Comparison of ENCODE assay signal across 9 mouse cellular contexts in the genomic region with DNA sequence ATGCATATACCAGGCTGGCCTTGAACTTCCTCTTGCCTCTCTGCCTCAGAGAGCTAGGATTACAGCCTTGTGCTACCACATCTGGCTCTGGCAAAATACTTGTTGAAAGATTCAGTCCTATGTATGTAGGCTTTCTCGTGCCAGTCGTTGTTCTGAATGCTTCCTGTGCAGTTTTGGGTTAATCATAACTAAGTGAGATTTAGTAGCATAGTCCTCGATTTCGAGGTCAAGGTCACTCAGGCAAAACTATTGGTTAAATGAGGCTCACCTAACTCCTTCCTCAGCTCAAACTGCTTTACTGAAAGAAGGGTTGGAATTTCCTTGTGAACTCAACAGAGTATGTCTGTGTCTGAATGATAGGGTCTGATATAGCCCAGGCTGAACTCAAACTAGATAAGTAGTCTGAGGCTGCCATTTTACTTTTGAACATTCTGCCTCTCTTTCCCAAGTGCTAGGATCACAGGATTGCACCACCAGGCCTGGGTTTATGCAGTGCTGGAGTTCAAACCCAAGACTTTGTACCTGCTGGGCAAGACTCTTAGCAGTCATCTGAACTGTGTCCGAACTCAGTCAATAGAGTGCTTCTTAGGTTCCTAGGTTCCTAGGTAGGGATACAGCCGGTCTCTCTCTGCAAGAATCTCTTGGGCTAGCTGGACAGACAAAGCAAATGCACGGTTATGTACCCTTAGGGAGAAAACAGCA. TPM values are rescaled to one million over a fixed set of nuclear protein-coding genes. Genes with fewer than 3 reads are reported as not detected.
A peak's percentile ranks its signal among the peaks of the same experiment; 100 is the strongest.
DNase-seq lines count a peak whose midpoint lies in the region; ATAC-seq and TF ChIP-seq lines count a peak whose summit lies in the region.
"Had no signal": no experiment of that assay in that cellular context is flagged by ENCODE, and none has a peak within 500 bp of the region (broad histone marks: within the 10 kb centered on the region; RNA-seq: fewer than 3 reads in every experiment).

No protein-coding gene starts in this region.

- H3K27ac ChIP-seq in layer of hippocampus, adult 2 months: peak overlapping the region; percentile 41; the same call in 1 of the 2 replicates
- no peak overlapping the region for H3K27ac ChIP-seq in embryonic facial prominence, embryonic 12.5 days
- H3K27ac ChIP-seq in hindbrain, embryonic 13.5 days: no peak overlapping the region
- peak overlapping the region; percentile 92 for H3K27ac ChIP-seq in liver, embryonic 12.5 days

- no peak for TF ChIP-seq CTCF in layer of hippocampus, adult 2 months (conservative IDR thresholded peaks at IDR 0.05)

- H3K36me3 ChIP-seq in embryonic facial prominence, embryonic 12.5 days: 0 out of 2 replicates have a peak, but pooled peaks cover 8% of the 10 kb centered on the region
- H3K36me3 ChIP-seq in hindbrain, embryonic 13.5 days: peaks cover 23% of the 10 kb centered on the region
- H3K36me3 ChIP-seq in liver, embryonic 12.5 days: peaks cover 45% of the 10 kb centered on the region

- H3K9ac ChIP-seq in embryonic facial prominence, embryonic 12.5 days: no peak overlapping the region
- H3K9ac ChIP-seq in hindbrain, embryonic 13.5 days: peak overlapping the region; percentile 98; the same call in 1 of the 2 replicates
- peak overlapping the region; percentile 95 for H3K9ac ChIP-seq in liver, embryonic 12.5 days

- H3K4me1 ChIP-seq in embryonic facial prominence, embryonic 12.5 days: peaks cover 25% of the 10 kb centered on the region
- peaks cover 36% of the 10 kb centered on the region for H3K4me1 ChIP-seq in hindbrain, embryonic 13.5 days (replicated peaks)
- peaks cover 60% of the 10 kb centered on the region for H3K4me1 ChIP-seq in liver, embryonic 12.5 days

- no peaks in the 10 kb centered on the region for H3K9me3 ChIP-seq in embryonic facial prominence, embryonic 12.5 days
- H3K9me3 ChIP-seq in hindbrain, embryonic 13.5 days: no peaks in the 10 kb centered on the region
- no peaks in the 10 kb centered on the region for H3K9me3 ChIP-seq in liver, embryonic 12.5 days (replicated peaks)

- H3K4me3 ChIP-seq in layer of hippocampus, adult 2 months: no peak overlapping the region; the same call in 1 of the 2 replicates
- no peak overlapping the region for H3K4me3 ChIP-seq in embryonic facial prominence, embryonic 12.5 days
- no peak overlapping the region for H3K4me3 ChIP-seq in hindbrain, embryonic 13.5 days
- peak overlapping the region; percentile 99 for H3K4me3 ChIP-seq in liver, embryonic 12.5 days

- H3K4me2 ChIP-seq in embryonic facial prominence, embryonic 12.5 days (replicated peaks): peak overlapping the region; percentile 86; the same call in 1 of the 2 replicates
- peak overlapping the region; percentile 94 for H3K4me2 ChIP-seq in hindbrain, embryonic 13.5 days
- H3K4me2 ChIP-seq in liver, embryonic 12.5 days: peak overlapping the region; percentile 94

- DNase-seq in layer of hippocampus, adult 2 months (ENCODE audit: low spot score in 2 of 2): no peak
- DNase-seq in layer of hippocampus, postnatal 14 days (ENCODE audit: low spot score in 2 of 2): no peak
- no peak for DNase-seq in adrenal gland, adult 2 months
- no peak for DNase-seq in layer of hippocampus, adult 8-10 months (ENCODE audit: low spot score in 2 of 2)
- DNase-seq in layer of hippocampus, adult 11-12 months (ENCODE audit: low spot score): no peak
- DNase-seq: thymus, postnatal 14 days had no signal

- H3K27me3 ChIP-seq in embryonic facial prominence, embryonic 12.5 days: no peaks in the 10 kb centered on the region
- no peaks in the 10 kb centered on the region for H3K27me3 ChIP-seq in hindbrain, embryonic 13.5 days
- no peaks in the 10 kb centered on the region for H3K27me3 ChIP-seq in liver, embryonic 12.5 days (replicated peaks)

- no peak for ATAC-seq in embryonic facial prominence, embryonic 12.5 days (ENCODE audit: insufficient number of reproducible peaks, insufficient read depth, low FRiP score, low TSS enrichment)
- no peak for ATAC-seq in hindbrain, embryonic 13.5 days (ENCODE audit: low FRiP score)
- peak; percentile 33; the same call in 1 of the 2 replicates for ATAC-seq in liver, embryonic 12.5 days

- 81% methylated on average over 7 of the region's 7 CpGs for WGBS in embryonic facial prominence, embryonic 12.5 days
- WGBS in hindbrain, embryonic 13.5 days: 91% methylated on average over 7 of the region's 7 CpGs
- WGBS in liver, embryonic 12.5 days (ENCODE audit: insufficient replicate concordance): 66% methylated on average over 7 of the region's 7 CpGs

RNA-seq across cellular contexts. Expression of a gene that starts 2.1 kb away (rescaled TPM):
- total RNA-seq in layer of hippocampus, adult 2 months (2021): 100 to 1,000 TPM; 145 to 155 TPM
- total RNA-seq in layer of hippocampus, postnatal 14 days (2021): 100 to 1,000 TPM; 169 to 175 TPM
- 110 and 117 TPM in 2 replicates for polyA plus RNA-seq in embryonic facial prominence, embryonic 12.5 days (2016; fragmentation: Nextera tagmentation; extraction: Ambion mirVana)
- polyA plus RNA-seq in hindbrain, embryonic 13.5 days (2015; fragmentation: Nextera tagmentation; extraction: Ambion mirVana): 103 and 107 TPM in 2 replicates
- polyA plus RNA-seq in liver, embryonic 12.5 days (2016; fragmentation: Nextera tagmentation; extraction: Ambion mirVana): 99.5 and 104 TPM in 2 replicates
- 100 to 1,000 TPM; 347 to 398 TPM for total RNA-seq in adrenal gland, adult 2 months (2021)
- 107 and 114 TPM in 2 replicates for polyA plus RNA-seq in adrenal gland, adult 2 months (2012; rRNA removed)
- 100 to 1,000 TPM; 145 to 175 (median 158) TPM for total RNA-seq in layer of hippocampus, adult 8-10 months (2022)

RNA-seq across cellular contexts. Expression of a gene that starts 2.1 kb away (rescaled TPM):
- total RNA-seq in layer of hippocampus, adult 2 months (2021): 1 to 10 TPM; 2.0 to 2.2 TPM
- total RNA-seq in layer of hippocampus, postnatal 14 days (2021): 1 to 10 TPM; 2.1 to 2.4 TPM
- 3.7 and 4.4 TPM in 2 replicates for polyA plus RNA-seq in embryonic facial prominence, embryonic 12.5 days (2016; fragmentation: Nextera tagmentation; extraction: Ambion mirVana)
- polyA plus RNA-seq in hindbrain, embryonic 13.5 days (2015; fragmentation: Nextera tagmentation; extraction: Ambion mirVana): 2.0 and 2.2 TPM in 2 replicates
- 3.9 and 4.1 TPM in 2 replicates for polyA plus RNA-seq in liver, embryonic 12.5 days (2016; fragmentation: Nextera tagmentation; extraction: Ambion mirVana)
- 1 to 10 TPM; 3.2 to 5.3 TPM for total RNA-seq in adrenal gland, adult 2 months (2021)
- 2.6 and 2.8 TPM in 2 replicates for polyA plus RNA-seq in adrenal gland, adult 2 months (2012; rRNA removed)
- 1 to 10 TPM; 2.2 to 3.2 (median 2.6) TPM for total RNA-seq in layer of hippocampus, adult 8-10 months (2022)

RNA-seq across cellular contexts. Expression of a gene that starts 38.4 kb away (rescaled TPM):
- 10 to 100 TPM; 39.0 to 40.0 TPM for total RNA-seq in layer of hippocampus, adult 2 months (2021)
- total RNA-seq in layer of hippocampus, postnatal 14 days (2021): 10 to 100 TPM; 41.1 to 43.1 TPM
- 1.7 and 2.2 TPM in 2 replicates for polyA plus RNA-seq in embryonic facial prominence, embryonic 12.5 days (2016; fragmentation: Nextera tagmentation; extraction: Ambion mirVana)
- 23.3 and 24.1 TPM in 2 replicates for polyA plus RNA-seq in hindbrain, embryonic 13.5 days (2015; fragmentation: Nextera tagmentation; extraction: Ambion mirVana)
- 0.57 and 0.60 TPM in 2 replicates for polyA plus RNA-seq in liver, embryonic 12.5 days (2016; fragmentation: Nextera tagmentation; extraction: Ambion mirVana)
- 1 to 10 TPM in 1 of 2 experiments, under 1 TPM in 1; 0.37 to 1.5 TPM for total RNA-seq in adrenal gland, adult 2 months (2021)
- polyA plus RNA-seq in adrenal gland, adult 2 months (2012; rRNA removed): 1.5 and 1.8 TPM in 2 replicates
- 10 to 100 TPM; 35.8 to 43.4 (median 39.8) TPM for total RNA-seq in layer of hippocampus, adult 8-10 months (2022)

Comparison
In these comparisons a context has a peak if more than half of its experiments do, and no peak if none do; other contexts are left out.
1. H3K27ac ChIP-seq: peak in layer of hippocampus, adult 2 months (single experiment) and liver, embryonic 12.5 days (single experiment); none in embryonic facial prominence, embryonic 12.5 days (single experiment) and hindbrain, embryonic 13.5 days (single experiment).
2. RNA of a gene that starts 38.4 kb away (total RNA-seq): 41.1 to 43.1 TPM in layer of hippocampus, postnatal 14 days, 35.8 to 43.4 TPM in layer of hippocampus, adult 8-10 months and 39.0 to 40.0 TPM in layer of hippocampus, adult 2 months; 0.37 to 1.5 TPM in adrenal gland, adult 2 months; every median in the first group is over 10 times any median in the second.
3. Peak in every context shown above with its lines, with median percentiles within 50 percentile points of each other: H3K4me2 ChIP-seq.